Mouse (Mus musculus) forebrain, embryonic 10.5 days (tissue): ENCODE data around the gene Gm37240. TPM values are rescaled to one million over a fixed set of nuclear protein-coding genes. Genes with fewer than 3 reads are reported as not detected.
A peak's percentile ranks its signal among the peaks of the same experiment; 100 is the strongest.

Source experiments
- DNase-seq: peaks from one replicate; pipeline ENCODE4 v3.0.0-alpha.2; 2017; ENCODE audit warnings: low spot score; ENCODE audit errors: extremely low spot score
- H3K27ac ChIP-seq: fragments of 300-500 bp; sonication (generic); 2 replicates; pipeline ENCODE4 v1.5.1; 2016; ENCODE audit warnings: mild to moderate bottlenecking
- H3K27me3 ChIP-seq: fragments of 300-500 bp; sonication (generic); 2 replicates; pipeline ENCODE4 v1.6.1; 2016; ENCODE audit warnings: mild to moderate bottlenecking; ENCODE audit not compliant: poor library complexity, severe bottlenecking
- H3K36me3 ChIP-seq: fragments of 300-500 bp; sonication (generic); replicated peaks from 2 replicates; pipeline ENCODE4 v1.6.1; 2016; ENCODE audit warnings: mild to moderate bottlenecking, moderate library complexity
- H3K4me1 ChIP-seq: fragments of 300-500 bp; sonication (generic); 2 replicates; pipeline ENCODE4 v1.6.1; 2016
- H3K4me3 ChIP-seq: fragments of 300-500 bp; sonication (generic); 2 replicates; pipeline ENCODE4 v1.5.1; 2016; ENCODE audit warnings: mild to moderate bottlenecking, moderate library complexity
- H3K9me3 ChIP-seq: fragments of 300-500 bp; sonication (generic); 2 replicates; pipeline ENCODE4 v1.6.1; 2016; ENCODE audit warnings: mild to moderate bottlenecking, moderate library complexity
- WGBS: fragments of 180-500 bp; shearing (Covaris S2); methylation state at CpG from one replicate; pipeline ENCODE4 v1.1.7; 2016; 5-methylcytosine and 5-hydroxymethylcytosine counted together
- polyA plus RNA-seq: library from polyadenylated mRNA; unstranded; fragments of >200 nt; fragmentation: Nextera tagmentation; extraction: Ambion mirVana; gene quantifications from 2 replicates; pipeline ENCODE4 v1.2.1, GENCODE M21; 2016

The Gm37240 gene
- polyA plus RNA-seq, 1 experiment from 2014 or later: 0.77 TPM

GRCm38 (mm10) chr3:85368354-85369120 lies 518.8 kb downstream of the Gm37240 start:
- no peak for DNase-seq
- H3K4me1 ChIP-seq: peaks cover 22% of the 10 kb centered on the region
- 85% methylated on average over 16 of the region's 16 CpGs for WGBS
- no peak overlapping the region for H3K27ac ChIP-seq
- H3K36me3 ChIP-seq: no peaks in the 10 kb centered on the region
- no peak overlapping the region for H3K4me3 ChIP-seq
- H3K27me3 ChIP-seq: no peaks in the 10 kb centered on the region
- no peaks in the 10 kb centered on the region for H3K9me3 ChIP-seq

GRCm38 (mm10) chr3:85364591-85365343 lies 522.6 kb downstream of the Gm37240 start:
- no peaks in the 10 kb centered on the region for H3K27me3 ChIP-seq
- H3K36me3 ChIP-seq: no peaks in the 10 kb centered on the region
- H3K4me1 ChIP-seq: peaks cover 9% of the 10 kb centered on the region; the same call in 1 of the 2 replicates
- H3K27ac ChIP-seq: no peak overlapping the region
- DNase-seq: no peak
- no peaks in the 10 kb centered on the region for H3K9me3 ChIP-seq
- 73% methylated on average over 5 of the region's 5 CpGs for WGBS
- H3K4me3 ChIP-seq: no peak overlapping the region

- Histone ChIP-seq H3K4me1 (no peaks in the 10 kb centered on the region), H3K9me3 (no peaks in the 10 kb centered on the region), H3K36me3 (no peaks in the 10 kb centered on the region), H3K4me3 (no peak overlapping the region), H3K27me3 (no peaks in the 10 kb centered on the region), H3K27ac (no peak overlapping the region)
- no peak for DNase-seq
- 96% methylated on average over 7 of the region's 7 CpGs for WGBS
Observed at GRCm38 (mm10) chr3:85362883-85363282, 524.4 kb downstream of the Gm37240 start.

GRCm38 (mm10) chr3:85356373-85356772 lies 530.9 kb downstream of the Gm37240 start:
- Histone ChIP-seq H3K9me3 (no peaks in the 10 kb centered on the region), H3K4me1 (no peaks in the 10 kb centered on the region; the same call in 1 of the 2 replicates), H3K27ac (no peak overlapping the region), H3K4me3 (no peak overlapping the region), H3K36me3 (no peaks in the 10 kb centered on the region), H3K27me3 (no peaks in the 10 kb centered on the region)
- WGBS: 91% methylated on average over 3 of the region's 3 CpGs
- DNase-seq: no peak

- WGBS: 86% methylated on average over 6 of the region's 6 CpGs
- no peak for DNase-seq
- no peaks in the 10 kb centered on the region for H3K36me3 ChIP-seq
Observed at GRCm38 (mm10) chr3:85348021-85348420, 539.3 kb downstream of the Gm37240 start.

GRCm38 (mm10) chr3:85341103-85341860 lies 546.0 kb downstream of the Gm37240 start:
- Histone ChIP-seq H3K4me3 (no peak overlapping the region), H3K4me1 (peaks cover 36% of the 10 kb centered on the region), H3K36me3 (no peaks in the 10 kb centered on the region), H3K9me3 (no peaks in the 10 kb centered on the region), H3K27ac (no peak overlapping the region), H3K27me3 (no peaks in the 10 kb centered on the region)
- no peak for DNase-seq
- 92% methylated on average over 12 of the region's 12 CpGs for WGBS

More at GRCm38 (mm10) chr3:85348021-85348420, 539.3 kb downstream of the Gm37240 start:
- H3K4me1 ChIP-seq: peaks cover 7% of the 10 kb centered on the region
- H3K27me3 ChIP-seq: no peaks in the 10 kb centered on the region
- no peak overlapping the region for H3K4me3 ChIP-seq
- no peak overlapping the region for H3K27ac ChIP-seq
- no peaks in the 10 kb centered on the region for H3K9me3 ChIP-seq

- Histone ChIP-seq H3K4me1 (peaks cover 36% of the 10 kb centered on the region), H3K27me3 (no peaks in the 10 kb centered on the region), H3K27ac (no peak overlapping the region), H3K9me3 (no peaks in the 10 kb centered on the region), H3K4me3 (no peak overlapping the region), H3K36me3 (no peaks in the 10 kb centered on the region)
- DNase-seq: no peak
- 78% methylated on average over 3 of the region's 3 CpGs for WGBS
Observed at GRCm38 (mm10) chr3:85340491-85340890, 546.8 kb downstream of the Gm37240 start.

- H3K9me3 ChIP-seq: no peaks in the 10 kb centered on the region
- H3K4me1 ChIP-seq: peaks cover 36% of the 10 kb centered on the region
- no peak overlapping the region for H3K4me3 ChIP-seq
- WGBS: 88% methylated on average over 2 of the region's 2 CpGs
- no peak overlapping the region for H3K27ac ChIP-seq
- H3K36me3 ChIP-seq: no peaks in the 10 kb centered on the region
- H3K27me3 ChIP-seq: no peaks in the 10 kb centered on the region
- no peak for DNase-seq
Observed at GRCm38 (mm10) chr3:85339926-85340325, 547.4 kb downstream of the Gm37240 start.

- 81% methylated on average over 10 of the region's 10 CpGs for whole genome bisulfite sequencing
- H3K4me3 ChIP-seq: no peak overlapping the region
- no peaks in the 10 kb centered on the region for H3K36me3 ChIP-seq
- no peaks in the 10 kb centered on the region for H3K9me3 ChIP-seq
- no peak for DNase-seq
- peaks cover 36% of the 10 kb centered on the region for H3K4me1 ChIP-seq
- H3K27me3 ChIP-seq: no peaks in the 10 kb centered on the region
- no peak overlapping the region for H3K27ac ChIP-seq
Observed at GRCm38 (mm10) chr3:85339269-85339820, 548.0 kb downstream of the Gm37240 start.

GRCm38 (mm10) chr3:85338755-85339095 lies 548.6 kb downstream of the Gm37240 start:
- 68% methylated on average over 3 of the region's 3 CpGs for WGBS

GRCm38 (mm10) chr3:85337881-85338754 lies 549.2 kb downstream of the Gm37240 start:
- WGBS: 62% methylated on average over 7 of the region's 7 CpGs
- Histone ChIP-seq H3K27ac (peak overlapping the region; percentile 8; the same call in 1 of the 2 replicates), H3K4me1 (peaks cover 36% of the 10 kb centered on the region), H3K9me3 (no peaks in the 10 kb centered on the region), H3K36me3 (no peaks in the 10 kb centered on the region), H3K27me3 (no peaks in the 10 kb centered on the region), H3K4me3 (no peak overlapping the region)
- DNase-seq: no peak

More at GRCm38 (mm10) chr3:85338755-85339095, 548.6 kb downstream of the Gm37240 start:
- Histone ChIP-seq H3K27me3 (no peaks in the 10 kb centered on the region), H3K9me3 (no peaks in the 10 kb centered on the region), H3K4me1 (peaks cover 36% of the 10 kb centered on the region), H3K4me3 (no peak overlapping the region), H3K27ac (no peak overlapping the region; the same call in 1 of the 2 replicates), H3K36me3 (no peaks in the 10 kb centered on the region)
- no peak for DNase-seq

GRCm38 (mm10) chr3:85335517-85335916 lies 551.8 kb downstream of the Gm37240 start:
- 77% methylated on average over 1 of the region's 1 CpGs for WGBS
- Histone ChIP-seq H3K36me3 (no peaks in the 10 kb centered on the region), H3K4me3 (no peak overlapping the region), H3K27ac (no peak overlapping the region), H3K4me1 (peaks cover 29% of the 10 kb centered on the region), H3K9me3 (no peaks in the 10 kb centered on the region), H3K27me3 (no peaks in the 10 kb centered on the region)
- no peak for DNase-seq
